Mouse (Mus musculus): Measurements from ENCODE around the gene Inip. TPM values are rescaled to one million over a fixed set of nuclear protein-coding genes. Genes with fewer than 3 reads are reported as not detected.

The Inip gene
- total and polyA plus RNA-seq, 2 experiments from 2014 or later, result 34.1 to 43.2 TPM

DNA sequence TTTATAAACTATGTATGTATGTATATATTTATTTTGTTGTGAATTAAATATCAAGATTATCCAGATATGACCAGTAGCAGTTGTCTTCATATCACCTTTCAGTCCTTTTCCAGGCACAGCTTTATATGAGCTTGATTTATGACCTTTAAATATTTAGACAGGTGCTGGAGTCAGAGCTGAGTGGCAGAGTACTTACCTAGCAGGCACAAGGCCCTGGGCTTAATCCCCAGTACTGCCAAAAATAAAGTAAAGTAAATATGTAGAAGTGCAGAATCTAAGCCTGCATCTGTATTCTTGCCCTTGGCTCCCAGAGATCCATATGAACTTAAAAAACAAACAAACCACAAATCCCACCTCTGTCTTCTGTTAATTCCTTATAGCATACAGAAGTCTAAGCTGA is 12.4 kb downstream of the Inip start:
- no peak for DNase-seq
- H3K9me3 ChIP-seq (ENCODE audit: low read length), result no peaks in the 10 kb centered on the region
- H3K4me1 ChIP-seq (ENCODE audit: insufficient read depth), result no peaks in the 10 kb centered on the region
- no peak overlapping the region for H3K27ac ChIP-seq (ENCODE audit: low read depth, low read length)
- no peak overlapping the region for H3K9ac ChIP-seq
- no peaks in the 10 kb centered on the region for H3K27me3 ChIP-seq (ENCODE audit: insufficient read depth, low read length)
- ATAC-seq, result no peak
- no peak overlapping the region for H3K4me2 ChIP-seq (ENCODE audit: low read depth)
- no peak overlapping the region for H3K4me3 ChIP-seq (ENCODE audit: low read depth, low read length)
- no peak for TF ChIP-seq CTCF (IDR thresholded peaks at IDR 0.05; ENCODE audit: low read depth)
- H3K36me3 ChIP-seq (ENCODE audit: insufficient read depth), result no peaks in the 10 kb centered on the region

DNA sequence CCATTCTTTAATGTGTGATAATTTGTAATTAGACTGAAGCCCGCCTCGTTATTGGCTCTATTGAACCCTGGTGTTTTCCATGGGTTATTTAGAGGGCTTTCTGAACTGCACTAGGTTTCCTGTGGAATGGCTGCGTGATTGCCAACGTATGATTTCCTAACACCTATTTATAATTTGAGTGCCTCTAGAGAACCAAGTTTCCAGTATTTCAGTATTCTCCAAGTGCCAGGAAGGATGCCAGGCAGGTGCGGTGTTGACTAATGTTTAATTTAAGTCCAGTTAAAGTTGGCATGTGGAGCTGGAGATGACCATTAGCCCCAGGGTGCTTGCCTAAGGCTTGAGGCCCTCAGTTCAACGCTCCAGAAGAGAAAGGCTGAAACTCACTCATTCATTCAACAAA is 14.3 kb downstream of the Inip start:
- H3K4me3 ChIP-seq (ENCODE audit: low read depth, low read length), result no peak overlapping the region
- no peaks in the 10 kb centered on the region for H3K9me3 ChIP-seq (ENCODE audit: low read length)
- H3K27ac ChIP-seq (ENCODE audit: low read depth, low read length), result no peak overlapping the region
- H3K9ac ChIP-seq, result no peak overlapping the region
- no peak for ATAC-seq
- TF ChIP-seq CTCF (IDR thresholded peaks at IDR 0.05; ENCODE audit: low read depth), result no peak
- H3K4me2 ChIP-seq (ENCODE audit: low read depth), result no peak overlapping the region
- no peaks in the 10 kb centered on the region; the same call in 1 of the 2 replicates for H3K4me1 ChIP-seq (ENCODE audit: insufficient read depth)
- WGBS, result 64% methylated on average over 6 of the region's 6 CpGs
- no peaks in the 10 kb centered on the region for H3K36me3 ChIP-seq (ENCODE audit: insufficient read depth)
- DNase-seq, result no peak
- H3K27me3 ChIP-seq (ENCODE audit: insufficient read depth, low read length), result no peaks in the 10 kb centered on the region

DNA sequence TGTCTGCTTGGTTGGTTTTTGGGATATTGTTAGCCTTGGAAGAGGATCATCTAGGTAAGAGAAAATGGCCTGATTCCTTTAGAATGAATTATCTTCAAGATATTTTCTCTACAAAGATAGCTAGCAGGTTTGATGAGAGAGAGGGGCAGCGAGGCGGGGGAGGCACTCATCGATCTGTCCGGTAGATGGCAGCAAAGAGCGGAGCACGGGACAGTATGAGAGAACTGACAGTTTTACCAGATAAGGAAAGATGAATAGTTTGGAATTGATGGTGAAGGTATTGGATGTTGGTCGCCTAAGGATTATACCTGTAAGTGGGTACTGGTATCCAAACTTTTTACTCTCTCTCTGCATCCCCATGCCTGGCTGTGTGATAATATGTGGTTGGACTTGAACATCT is 14.7 kb downstream of the Inip start:
- no peak overlapping the region for H3K27ac ChIP-seq (ENCODE audit: low read depth, low read length)
- WGBS, result under 1% methylated on average over 7 of the region's 7 CpGs
- no peak overlapping the region for H3K9ac ChIP-seq
- no peak overlapping the region for H3K4me3 ChIP-seq (ENCODE audit: low read depth, low read length)
- no peaks in the 10 kb centered on the region for H3K36me3 ChIP-seq (ENCODE audit: insufficient read depth)
- peak; percentile 95 for TF ChIP-seq CTCF (IDR thresholded peaks at IDR 0.05; ENCODE audit: low read depth)
- H3K4me1 ChIP-seq (ENCODE audit: insufficient read depth), result no peaks in the 10 kb centered on the region; the same call in 1 of the 2 replicates
- no peaks in the 10 kb centered on the region for H3K27me3 ChIP-seq (ENCODE audit: insufficient read depth, low read length)
- DNase-seq (peak; percentile 89), ATAC-seq (peak; percentile 34; the same call in 1 of the 2 replicates)
- H3K9me3 ChIP-seq (ENCODE audit: low read length), result no peaks in the 10 kb centered on the region
- no peak overlapping the region for H3K4me2 ChIP-seq (ENCODE audit: low read depth)

DNA sequence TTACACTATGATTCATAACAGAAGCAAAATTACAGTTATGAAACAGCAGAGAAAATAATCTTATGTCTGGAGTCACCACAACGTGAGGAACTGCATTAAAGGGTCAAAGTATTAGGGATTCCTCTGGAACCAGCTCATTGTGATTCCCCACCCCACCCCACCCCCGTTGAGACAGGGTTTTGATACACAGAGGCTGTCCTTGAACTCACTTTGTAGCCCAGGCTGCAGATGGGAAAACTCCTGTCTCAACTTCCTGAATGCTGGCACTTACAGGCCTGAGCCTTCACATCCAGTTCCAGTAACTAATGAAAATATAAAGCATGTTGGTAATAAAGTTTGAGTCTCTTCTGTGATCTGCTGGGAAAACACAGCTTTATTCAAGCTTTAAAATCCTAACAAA is 16.0 kb downstream of the Inip start:
- Histone ChIP-seq H3K4me2 (ENCODE audit: low read depth) (no peak overlapping the region), H3K9ac (no peak overlapping the region), H3K9me3 (ENCODE audit: low read length) (no peaks in the 10 kb centered on the region), H3K36me3 (ENCODE audit: insufficient read depth) (no peaks in the 10 kb centered on the region), H3K4me1 (ENCODE audit: insufficient read depth) (no peaks in the 10 kb centered on the region; the same call in 1 of the 2 replicates), H3K27ac (ENCODE audit: low read depth, low read length) (no peak overlapping the region), H3K27me3 (ENCODE audit: insufficient read depth, low read length) (no peaks in the 10 kb centered on the region), H3K4me3 (ENCODE audit: low read depth, low read length) (no peak overlapping the region)
- ATAC-seq (no peak), DNase-seq (no peak)
- TF ChIP-seq CTCF (IDR thresholded peaks at IDR 0.05; ENCODE audit: low read depth), result no peak
- 28% methylated on average over 2 of the region's 2 CpGs for WGBS

DNA sequence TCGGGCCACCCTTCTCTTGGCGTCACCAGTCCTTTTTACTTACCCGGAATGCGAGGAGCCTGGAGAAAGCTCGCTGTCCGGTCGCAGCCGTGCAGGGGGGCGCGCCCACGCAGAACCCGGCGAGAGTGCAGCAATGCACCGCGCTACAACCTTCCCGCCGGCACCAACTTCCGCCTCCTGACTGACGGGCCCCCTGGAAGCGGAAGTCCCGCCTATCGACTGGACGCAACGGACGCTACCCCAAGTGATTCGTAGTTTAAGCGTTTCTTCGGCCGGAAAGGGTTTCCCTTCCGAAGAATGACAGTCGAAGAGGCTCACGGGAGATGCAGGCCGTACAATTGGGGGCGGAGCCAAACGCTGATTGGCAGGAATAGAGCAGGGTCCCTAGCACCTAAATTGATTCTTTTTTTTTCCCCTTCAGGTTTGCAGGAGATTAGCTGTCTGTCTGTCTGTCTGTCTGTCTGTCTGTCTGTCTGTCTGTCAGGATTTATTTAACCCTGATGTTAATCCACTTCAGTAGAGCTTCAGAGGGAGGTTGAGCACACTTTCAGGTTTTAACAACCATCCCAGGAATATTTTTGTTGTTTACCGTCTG is 17.6 kb downstream of the Inip start:
- peak overlapping the region; percentile 79 for H3K4me2 ChIP-seq (ENCODE audit: low read depth)
- DNase-seq (peak; percentile 98), ATAC-seq (peak; percentile 97)
- no peaks in the 10 kb centered on the region for H3K9me3 ChIP-seq (ENCODE audit: low read length)
- peak overlapping the region; percentile 35 for H3K27ac ChIP-seq (ENCODE audit: low read depth, low read length)
- H3K9ac ChIP-seq, result peak overlapping the region; percentile 68
- WGBS, result under 1% methylated on average over 36 of the region's 36 CpGs
- H3K4me1 ChIP-seq (ENCODE audit: insufficient read depth), result no peaks in the 10 kb centered on the region; the same call in 1 of the 2 replicates
- H3K4me3 ChIP-seq (ENCODE audit: low read depth, low read length), result peak overlapping the region; percentile 97
- TF ChIP-seq CTCF (IDR thresholded peaks at IDR 0.05; ENCODE audit: low read depth), result no peak
- H3K36me3 ChIP-seq (ENCODE audit: insufficient read depth), result no peaks in the 10 kb centered on the region
- no peaks in the 10 kb centered on the region for H3K27me3 ChIP-seq (ENCODE audit: insufficient read depth, low read length)

DNA sequence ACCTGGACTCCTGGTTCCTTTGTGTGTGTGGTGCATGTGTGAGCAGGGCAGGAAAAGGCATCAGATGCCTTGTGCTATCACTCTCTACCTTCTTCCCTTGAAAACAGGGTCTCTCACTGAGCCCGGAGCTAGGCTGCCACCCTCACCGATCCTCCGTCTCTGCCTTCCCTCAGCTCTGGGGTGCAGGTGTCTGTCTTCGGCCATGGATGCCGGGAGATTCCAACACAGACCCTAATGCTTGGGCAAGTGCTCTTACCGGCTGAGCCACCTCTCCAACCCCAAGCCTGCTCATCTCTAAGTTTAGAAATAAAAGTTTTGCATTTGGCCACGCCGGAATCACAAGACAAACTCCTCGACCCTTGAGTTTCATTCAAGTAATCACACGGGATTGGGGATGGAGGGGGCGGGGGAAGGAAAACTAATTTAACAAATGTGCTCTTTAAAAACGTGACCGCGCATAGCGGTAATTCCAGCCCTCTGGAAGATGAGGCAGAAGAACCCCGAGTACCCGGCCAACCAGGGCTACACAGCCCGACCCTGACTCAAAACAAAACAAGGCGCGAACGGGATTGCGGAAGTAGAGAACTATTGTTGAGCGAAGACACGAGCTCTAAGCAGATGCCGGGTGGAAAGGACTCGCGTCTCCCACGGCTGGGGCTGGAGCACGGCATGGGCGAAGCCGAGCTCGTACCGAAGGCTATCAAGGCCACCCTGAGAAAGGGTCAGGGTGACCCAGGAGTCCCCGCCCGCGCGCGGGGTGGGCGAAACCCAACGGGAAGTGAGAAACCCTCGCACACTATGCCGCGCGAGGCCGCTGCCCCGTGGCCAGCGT is 18.3 kb downstream of the Inip start:
- Histone ChIP-seq H3K4me3 (ENCODE audit: low read depth, low read length) (peak overlapping the region; percentile 97), H3K4me1 (ENCODE audit: insufficient read depth) (no peaks in the 10 kb centered on the region; the same call in 1 of the 2 replicates), H3K4me2 (ENCODE audit: low read depth) (peak overlapping the region; percentile 79), H3K27ac (ENCODE audit: low read depth, low read length) (peak overlapping the region; percentile 35), H3K9ac (peak overlapping the region; percentile 68), H3K27me3 (ENCODE audit: insufficient read depth, low read length) (no peaks in the 10 kb centered on the region), H3K9me3 (ENCODE audit: low read length) (no peaks in the 10 kb centered on the region), H3K36me3 (ENCODE audit: insufficient read depth) (no peaks in the 10 kb centered on the region)
- ATAC-seq (peak; percentile 30), DNase-seq (peak; percentile 46)
- no peak for TF ChIP-seq CTCF (IDR thresholded peaks at IDR 0.05; ENCODE audit: low read depth)
- WGBS, result under 1% methylated on average over 47 of the region's 47 CpGs

DNA sequence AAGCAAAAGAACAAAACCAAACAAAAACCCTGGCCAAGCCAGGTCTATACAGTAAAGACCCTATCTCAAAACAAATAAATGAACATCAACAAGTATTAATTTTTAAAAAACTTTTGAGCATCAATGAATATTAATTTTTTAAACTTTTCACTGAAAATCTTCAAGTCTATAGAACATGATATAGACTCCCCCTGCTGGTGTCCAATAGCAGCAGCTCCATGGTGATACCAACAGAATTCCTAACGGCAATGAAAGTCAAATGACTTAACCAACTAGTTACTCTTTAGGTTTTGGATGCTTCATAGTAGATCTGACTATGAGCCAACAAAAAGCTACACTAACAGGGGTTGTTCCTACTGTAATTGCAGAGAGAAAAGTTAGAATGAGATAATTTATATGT is 20.8 kb downstream of the Inip start:
- no peak overlapping the region for H3K4me2 ChIP-seq (ENCODE audit: low read depth)
- no peak overlapping the region for H3K9ac ChIP-seq
- ATAC-seq (no peak), DNase-seq (peak; percentile 60)
- H3K9me3 ChIP-seq (ENCODE audit: low read length), result no peaks in the 10 kb centered on the region
- H3K36me3 ChIP-seq (ENCODE audit: insufficient read depth), result no peaks in the 10 kb centered on the region
- H3K27me3 ChIP-seq (ENCODE audit: insufficient read depth, low read length), result no peaks in the 10 kb centered on the region
- H3K4me1 ChIP-seq (ENCODE audit: insufficient read depth), result no peaks in the 10 kb centered on the region; the same call in 1 of the 2 replicates
- H3K27ac ChIP-seq (ENCODE audit: low read depth, low read length), result no peak overlapping the region
- TF ChIP-seq CTCF (IDR thresholded peaks at IDR 0.05; ENCODE audit: low read depth), result peak; percentile 67
- WGBS, result 10% methylated on average over 1 of the region's 1 CpGs
- no peak overlapping the region for H3K4me3 ChIP-seq (ENCODE audit: low read depth, low read length)

Data from forebrain, postnatal 0 days (tissue).